Mouse (Mus musculus) brain, embryonic 14.5 days (tissue): Measurements from ENCODE around the gene Hcfc1r1. TPM values are rescaled to one million over a fixed set of nuclear protein-coding genes. Genes with fewer than 3 reads are reported as not detected.

Source experiments
- DNase-seq: peaks from one replicate; pipeline ENCODE4 v3.0.0-alpha.2; 2011; ENCODE audit warnings: low read depth
- CTCF ChIP-seq: fragments of 200-500 bp; IDR thresholded peaks from 2 replicates; pipeline ENCODE4 v1.5.1; 2012; ENCODE audit warnings: inconsistent platforms, mild to moderate bottlenecking, moderate library complexity, borderline replicate concordance; ENCODE audit not compliant: insufficient read depth, insufficient read length; ENCODE audit errors: extremely low read depth
- POLR2A ChIP-seq: fragments of 200-500 bp; IDR thresholded peaks from 2 replicates; pipeline ENCODE4 v1.6.1; 2012; ENCODE audit warnings: mild to moderate bottlenecking, inconsistent platforms, borderline replicate concordance; ENCODE audit not compliant: poor library complexity, insufficient read depth, insufficient read length, severe bottlenecking; ENCODE audit errors: extremely low read depth
- polyA plus RNA-seq: library from polyadenylated mRNA; depleted of rRNA; stranded (reverse); fragments of >200 nt; gene quantifications from 2 replicates; pipeline ENCODE4 v1.2.3, GENCODE M21; 2012

Gene Hcfc1r1
- polyA plus RNA-seq, 1 experiment: 81.2 TPM

DNA sequence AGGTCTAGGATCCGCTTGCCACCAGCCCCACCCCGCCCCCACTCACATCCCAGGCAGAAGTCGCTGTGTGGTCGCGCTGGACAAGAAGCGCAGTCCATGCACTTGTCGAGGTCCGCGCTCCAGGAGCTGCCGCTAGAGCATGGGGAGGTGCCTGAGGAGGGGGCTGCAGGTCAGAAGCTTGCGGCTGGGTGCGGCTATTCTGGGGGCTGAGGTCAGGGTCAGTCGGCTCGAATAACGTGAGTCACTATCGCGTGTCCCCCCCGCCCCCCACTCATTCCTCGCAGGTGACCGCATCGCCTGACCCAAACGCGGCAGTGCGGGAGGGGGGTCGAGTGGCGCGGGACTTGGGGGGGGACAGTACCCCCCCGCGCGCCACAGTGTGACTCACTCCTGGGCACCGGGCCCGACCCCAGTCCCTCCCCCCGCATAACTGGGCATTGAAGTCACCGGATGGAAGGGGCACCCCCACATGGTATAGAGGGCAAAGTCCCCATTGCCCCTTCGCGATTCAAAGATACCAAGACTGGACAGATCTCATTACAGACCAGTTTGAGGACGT is 3.2 kb downstream of the Hcfc1r1 start:
- DNase-seq: peak; percentile 24
- TF ChIP-seq POLR2A (no peak), CTCF (no peak)

DNA sequence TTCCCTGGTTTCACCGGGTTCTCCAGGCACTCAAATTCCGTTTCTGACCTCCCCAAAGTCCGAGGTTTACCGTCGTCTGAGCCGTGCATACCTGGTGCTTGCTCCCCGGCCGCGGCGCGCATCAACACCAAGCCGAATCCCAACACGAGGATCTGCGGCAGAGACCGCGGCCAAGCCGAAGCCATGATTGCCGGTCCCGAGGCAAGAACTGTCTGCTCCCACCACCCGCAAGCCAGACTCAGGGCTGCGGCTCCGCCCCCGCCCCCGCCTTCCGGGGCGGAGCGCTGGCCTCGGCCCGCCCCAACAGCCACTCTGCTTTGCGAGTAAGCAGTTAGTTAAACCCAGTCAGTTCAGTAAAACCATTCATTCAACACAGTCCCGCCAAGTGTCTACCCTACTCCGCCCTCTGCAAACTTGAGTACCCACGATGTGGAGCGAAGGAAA is 3.9 kb downstream of the Hcfc1r1 start, which contains the start of gene Tnfrsf12a:
Tnfrsf12a (minus strand) TSS at position 233 of the 444 bp plus-strand sequence.
- peak; percentile 33; the same call in 1 of the 2 replicates for TF ChIP-seq POLR2A
- TF ChIP-seq CTCF: no peak
- peak; percentile 91 for DNase-seq

DNA sequence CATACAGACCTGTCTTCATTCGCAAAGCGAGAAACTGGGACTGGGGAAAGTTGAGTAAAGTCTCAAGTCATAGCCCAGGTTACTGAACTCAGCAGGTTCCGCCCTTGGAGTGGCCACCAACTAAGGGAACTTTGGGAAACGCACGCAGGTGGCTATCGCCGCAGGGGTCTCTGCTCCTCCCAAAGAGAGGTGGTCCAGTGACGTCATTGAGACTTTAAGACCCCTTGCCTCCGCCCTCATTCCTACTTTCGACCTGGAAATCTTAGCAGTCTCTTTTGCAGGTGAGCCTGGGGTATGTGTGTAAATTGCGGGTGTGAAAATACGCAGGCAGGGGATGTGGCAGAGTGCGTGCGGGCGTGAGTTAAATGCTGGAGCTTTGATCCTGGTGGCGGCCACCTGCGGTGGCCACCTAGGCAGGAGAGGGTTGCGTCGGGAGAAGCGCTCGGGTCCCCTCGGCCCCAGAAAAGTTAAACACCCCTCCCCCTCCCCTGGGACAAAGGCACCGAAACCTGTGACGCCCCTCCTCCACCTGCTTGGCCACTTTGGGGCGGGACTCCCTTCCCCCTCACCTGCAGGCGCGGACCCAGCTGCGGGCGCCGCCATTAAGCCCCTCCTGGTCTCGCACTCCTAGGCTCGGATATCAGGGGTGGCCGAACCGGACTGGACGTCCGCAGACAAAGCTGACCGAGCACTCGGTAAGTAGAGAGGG is 5.9 kb downstream of the Hcfc1r1 start, which contains the start of gene Cldn6:
Cldn6 (plus strand) TSS at position 123 of the 709 bp plus-strand sequence.
- no peak for DNase-seq
- TF ChIP-seq CTCF (no peak), POLR2A (no peak)

DNA sequence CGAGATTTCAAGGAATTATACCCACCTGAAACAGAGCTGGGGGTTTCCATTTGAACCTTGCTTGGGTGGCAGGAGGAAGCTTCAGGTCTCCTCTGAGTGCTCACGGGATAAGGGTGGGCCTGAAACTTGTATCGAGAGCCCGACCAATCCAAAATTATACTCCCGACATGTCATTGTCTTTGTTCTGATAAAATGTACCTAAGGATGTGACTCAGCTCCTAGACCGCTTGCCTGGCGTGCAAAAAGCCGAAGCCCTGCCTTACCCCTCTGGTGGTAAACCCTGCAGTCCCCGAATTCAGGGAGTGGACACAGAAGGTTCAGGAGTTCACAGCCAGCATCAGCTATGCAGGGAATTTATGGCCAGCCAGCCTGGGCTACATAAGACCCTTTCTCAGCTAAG is 6.9 kb downstream of the Hcfc1r1 start:
- TF ChIP-seq POLR2A (no peak), CTCF (no peak)
- DNase-seq: no peak

DNA sequence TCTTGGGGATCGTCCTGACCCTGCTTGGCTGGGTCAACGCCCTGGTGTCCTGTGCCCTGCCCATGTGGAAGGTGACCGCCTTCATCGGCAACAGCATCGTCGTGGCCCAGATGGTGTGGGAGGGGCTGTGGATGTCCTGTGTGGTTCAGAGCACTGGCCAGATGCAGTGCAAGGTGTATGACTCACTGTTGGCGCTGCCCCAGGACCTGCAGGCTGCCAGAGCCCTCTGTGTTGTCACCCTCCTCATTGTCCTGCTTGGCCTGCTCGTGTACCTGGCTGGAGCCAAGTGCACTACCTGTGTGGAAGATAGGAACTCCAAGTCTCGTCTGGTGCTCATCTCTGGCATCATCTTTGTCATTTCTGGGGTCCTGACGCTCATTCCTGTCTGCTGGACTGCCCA is 7.7 kb downstream of the Hcfc1r1 start:
- no peak for DNase-seq

DNA sequence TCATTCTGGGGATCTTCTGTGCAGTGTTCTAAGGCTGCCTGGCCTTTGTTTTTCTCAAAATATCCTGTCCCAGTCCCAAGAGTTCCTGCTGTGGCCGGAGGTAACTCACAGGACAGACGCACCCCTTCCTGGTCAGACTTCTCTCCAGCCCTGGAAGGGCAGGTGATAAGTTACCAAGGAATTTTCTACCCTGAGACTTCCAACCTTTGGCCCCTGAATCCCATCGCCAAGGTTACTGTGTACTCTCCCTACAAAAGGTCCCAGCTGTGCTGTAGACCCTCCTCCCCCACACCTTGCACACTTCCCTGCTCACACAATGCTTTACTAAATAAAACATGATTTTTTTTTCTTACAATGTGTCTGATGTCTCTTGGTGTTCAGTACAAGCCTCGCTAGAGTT is 8.7 kb downstream of the Hcfc1r1 start:
- no peak for DNase-seq
- no peak for TF ChIP-seq POLR2A
- TF ChIP-seq CTCF: no peak

More for the DNA sequence above, 7.7 kb downstream of the Hcfc1r1 start:
- no peak for TF ChIP-seq POLR2A
- no peak for TF ChIP-seq CTCF

DNA sequence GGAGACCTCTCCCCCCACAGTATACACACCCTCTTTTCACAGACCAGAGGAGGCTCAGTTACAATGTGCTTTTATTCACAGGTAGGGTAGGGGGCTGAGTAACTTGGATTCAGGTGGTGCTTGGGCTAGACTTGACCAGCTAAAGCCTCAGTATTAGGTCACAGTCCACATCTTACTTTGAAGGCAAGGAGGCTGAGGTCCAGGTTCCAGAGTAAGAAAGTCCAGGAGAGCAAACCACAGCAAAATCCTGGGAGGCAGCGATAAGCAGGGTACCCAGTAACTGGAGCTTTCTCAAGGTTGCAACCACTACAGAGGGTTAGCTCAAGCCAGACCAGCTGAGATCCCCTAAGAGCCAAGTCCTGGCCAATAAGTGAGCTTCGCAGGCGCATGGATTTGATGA is 9.1 kb downstream of the Hcfc1r1 start:
- TF ChIP-seq CTCF: no peak
- no peak for TF ChIP-seq POLR2A

DNA sequence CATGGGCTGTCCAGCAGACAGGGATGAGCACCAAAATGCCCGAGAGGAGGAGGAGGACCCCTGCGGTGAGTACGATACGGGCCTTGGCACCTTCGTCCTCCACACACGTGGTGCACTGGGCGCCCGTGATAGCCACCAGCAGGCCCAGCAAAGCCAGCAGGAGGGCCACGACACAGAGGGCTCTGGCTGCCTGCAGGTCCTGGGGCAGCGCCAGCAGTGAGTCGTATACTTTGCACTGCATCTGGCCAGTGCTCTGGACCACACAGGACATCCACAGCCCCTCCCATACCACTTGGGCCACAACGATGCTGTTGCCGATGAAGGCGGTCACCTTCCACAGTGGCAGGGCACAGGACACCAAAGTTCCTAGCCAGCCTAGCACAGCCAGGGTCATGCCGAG is 9.8 kb downstream of the Hcfc1r1 start:
- TF ChIP-seq CTCF: no peak
- TF ChIP-seq POLR2A: no peak
- DNase-seq: no peak

More for the DNA sequence above, 9.1 kb downstream of the Hcfc1r1 start:
- DNase-seq: no peak

DNA sequence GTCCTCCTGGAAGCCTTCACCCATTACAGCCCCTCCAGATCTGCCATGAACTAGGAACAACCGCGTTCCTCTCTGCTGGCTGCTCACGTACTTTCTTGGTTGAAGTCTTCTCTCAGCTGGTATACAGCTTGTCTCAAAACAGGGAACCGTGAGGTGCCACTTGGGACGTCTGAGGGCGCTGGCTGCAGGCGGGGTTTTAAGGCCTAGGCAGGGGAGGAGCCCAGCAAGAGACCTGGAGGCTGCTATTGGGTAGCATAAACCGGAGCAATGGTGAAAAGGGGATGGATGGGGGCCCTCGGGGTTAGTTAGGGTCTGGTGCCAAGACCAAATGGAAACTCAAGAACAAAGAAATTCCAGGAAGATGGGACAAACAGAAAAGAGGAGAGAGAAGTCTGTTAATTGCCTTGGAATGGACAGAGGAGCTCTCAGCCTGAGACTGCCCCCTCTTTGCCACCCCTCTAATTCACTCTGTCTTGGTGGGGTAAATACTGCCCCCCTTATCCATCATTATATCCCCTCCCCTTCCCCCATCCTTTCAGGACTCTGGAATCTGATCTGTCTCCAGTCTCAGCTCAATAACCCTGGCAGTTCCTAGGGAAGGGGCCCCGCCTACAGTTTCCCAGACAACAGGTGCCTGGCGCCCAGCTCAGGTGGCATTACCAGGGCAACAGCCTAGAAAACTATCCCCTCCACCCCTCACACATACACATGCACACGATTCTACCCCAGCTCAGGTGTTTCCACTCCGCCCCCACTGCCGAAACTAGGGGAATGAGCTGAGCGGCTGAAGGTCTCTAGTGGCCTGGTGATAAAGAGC is 10.7 kb downstream of the Hcfc1r1 start, which contains the start of gene Cldn9:
Cldn9 (minus strand) TSS at position 171 of the 817 bp plus-strand sequence.
- peak; percentile 51 for DNase-seq
- no peak for TF ChIP-seq POLR2A
- TF ChIP-seq CTCF: no peak

DNA sequence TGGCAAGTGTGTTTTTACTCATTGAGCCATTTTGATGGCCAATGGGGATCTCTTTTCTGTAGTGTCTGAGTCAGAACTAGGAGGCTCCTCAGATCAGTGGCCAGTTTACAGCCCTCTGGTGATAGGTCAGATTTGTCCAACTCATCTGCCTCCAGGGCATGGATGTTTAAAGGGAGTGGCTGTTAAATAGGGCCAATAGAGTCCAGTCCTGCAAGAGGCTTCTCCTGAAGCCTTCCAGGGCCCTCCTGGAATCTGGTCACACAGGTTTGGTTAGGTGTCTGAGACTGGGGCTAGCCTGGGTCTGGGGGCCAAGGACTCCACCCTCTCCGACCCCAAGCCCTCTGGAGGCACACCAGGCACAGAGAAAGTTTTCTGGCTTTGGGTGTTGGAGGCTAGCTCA is 21.1 kb downstream of the Hcfc1r1 start:
- TF ChIP-seq CTCF (no peak), POLR2A (no peak)
- no peak for DNase-seq

DNA sequence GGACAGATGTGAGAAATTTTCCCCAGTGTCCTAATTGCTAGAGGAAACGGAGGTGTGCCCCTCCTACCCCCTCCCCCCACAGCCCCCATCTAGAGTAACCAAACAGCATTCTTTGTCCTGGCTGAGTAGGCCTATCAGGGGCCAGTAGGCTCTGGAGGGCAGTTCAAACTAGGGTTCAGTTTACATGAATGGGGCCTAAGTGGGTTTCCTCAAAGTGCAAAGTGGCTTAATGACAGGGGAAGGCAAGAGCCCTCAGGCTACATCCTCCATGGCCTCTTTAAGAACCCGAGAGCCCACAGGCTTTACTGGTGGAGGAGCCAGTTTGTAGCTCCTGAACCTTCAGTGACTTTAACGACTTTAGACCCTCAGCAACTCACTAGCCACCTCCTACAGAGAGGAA is 22.4 kb downstream of the Hcfc1r1 start:
- no peak for TF ChIP-seq POLR2A
- TF ChIP-seq CTCF: no peak

More for the DNA sequence above, 22.4 kb downstream of the Hcfc1r1 start:
- DNase-seq: no peak
